Mouse (Mus musculus): Measurements from ENCODE around the gene Usp12. TPM values are rescaled to one million over a fixed set of nuclear protein-coding genes. Genes with fewer than 3 reads are reported as not detected.

Usp12 gene
- polyA plus RNA-seq, 1 experiment from 2014 or later = 13.8 TPM

GRCm38 (mm10) chr5:146704241-146704640 is 90.6 kb downstream of the Usp12 start:
- Histone ChIP-seq H3K4me3 (ENCODE audit: low read depth, low read length) (no peak overlapping the region), H3K9me3 (ENCODE audit: control insufficient read depth, low read length) (no peaks in the 10 kb centered on the region), H3K36me3 (ENCODE audit: control insufficient read depth, insufficient read depth, low read length) (no peaks in the 10 kb centered on the region), H3K4me2 (ENCODE audit: low read depth) (no peak overlapping the region), H3K9ac (ENCODE audit: low read length) (no peak overlapping the region), H3K27me3 (ENCODE audit: control insufficient read depth, insufficient read depth, low read length) (no peaks in the 10 kb centered on the region), H3K4me1 (ENCODE audit: control insufficient read depth, insufficient read depth, low read length) (no peaks in the 10 kb centered on the region), H3K27ac (ENCODE audit: low read depth, low read length) (no peak overlapping the region)
- no peak for DNase-seq (ENCODE audit: low spot score)
- no peak for ATAC-seq (ENCODE audit: insufficient read depth, low FRiP score, low TSS enrichment)
- WGBS = 96% methylated on average over 4 of the region's 4 CpGs

GRCm38 (mm10) chr5:146703710-146704121 is 91.1 kb downstream of the Usp12 start:
- no peak for ATAC-seq (ENCODE audit: insufficient read depth, low FRiP score, low TSS enrichment)
- Histone ChIP-seq H3K36me3 (ENCODE audit: control insufficient read depth, insufficient read depth, low read length) (no peaks in the 10 kb centered on the region), H3K4me1 (ENCODE audit: control insufficient read depth, insufficient read depth, low read length) (no peaks in the 10 kb centered on the region), H3K9ac (ENCODE audit: low read length) (no peak overlapping the region), H3K4me2 (ENCODE audit: low read depth) (no peak overlapping the region), H3K27me3 (ENCODE audit: control insufficient read depth, insufficient read depth, low read length) (no peaks in the 10 kb centered on the region), H3K9me3 (ENCODE audit: control insufficient read depth, low read length) (no peaks in the 10 kb centered on the region), H3K27ac (ENCODE audit: low read depth, low read length) (no peak overlapping the region), H3K4me3 (ENCODE audit: low read depth, low read length) (no peak overlapping the region)
- no peak for DNase-seq (ENCODE audit: low spot score)
- 81% methylated on average over 8 of the region's 8 CpGs for WGBS

GRCm38 (mm10) chr5:146700099-146700498 is 94.7 kb downstream of the Usp12 start:
- Histone ChIP-seq H3K9me3 (ENCODE audit: control insufficient read depth, low read length) (no peaks in the 10 kb centered on the region), H3K36me3 (ENCODE audit: control insufficient read depth, insufficient read depth, low read length) (no peaks in the 10 kb centered on the region), H3K27me3 (ENCODE audit: control insufficient read depth, insufficient read depth, low read length) (no peaks in the 10 kb centered on the region), H3K4me2 (ENCODE audit: low read depth) (no peak overlapping the region), H3K4me1 (ENCODE audit: control insufficient read depth, insufficient read depth, low read length) (no peaks in the 10 kb centered on the region), H3K4me3 (ENCODE audit: low read depth, low read length) (no peak overlapping the region), H3K9ac (ENCODE audit: low read length) (no peak overlapping the region), H3K27ac (ENCODE audit: low read depth, low read length) (no peak overlapping the region)
- no peak for ATAC-seq (ENCODE audit: insufficient read depth, low FRiP score, low TSS enrichment)
- no peak for DNase-seq (ENCODE audit: low spot score)
- 83% methylated on average over 10 of the region's 10 CpGs for WGBS

- H3K9me3 ChIP-seq (ENCODE audit: control insufficient read depth, low read length) = no peaks in the 10 kb centered on the region
- no peak overlapping the region for H3K27ac ChIP-seq (ENCODE audit: low read depth, low read length)
- no peak overlapping the region for H3K4me2 ChIP-seq (ENCODE audit: low read depth)
- no peak overlapping the region for H3K4me3 ChIP-seq (ENCODE audit: low read depth, low read length)
- WGBS = 85% methylated on average over 4 of the region's 4 CpGs
- H3K9ac ChIP-seq (ENCODE audit: low read length) = no peak overlapping the region
- no peaks in the 10 kb centered on the region for H3K27me3 ChIP-seq (ENCODE audit: control insufficient read depth, insufficient read depth, low read length)
- no peaks in the 10 kb centered on the region for H3K36me3 ChIP-seq (ENCODE audit: control insufficient read depth, insufficient read depth, low read length)
- DNase-seq (ENCODE audit: low spot score) (no peak), ATAC-seq (ENCODE audit: insufficient read depth, low FRiP score, low TSS enrichment) (no peak)
- H3K4me1 ChIP-seq (ENCODE audit: control insufficient read depth, insufficient read depth, low read length) = no peaks in the 10 kb centered on the region
These were observed 95.3 kb downstream of the Usp12 start for GRCm38 (mm10) chr5:146699433-146700019.

GRCm38 (mm10) chr5:146695543-146695942 is 99.3 kb downstream of the Usp12 start:
- H3K27ac ChIP-seq (ENCODE audit: low read depth, low read length) = no peak overlapping the region
- ATAC-seq (ENCODE audit: insufficient read depth, low FRiP score, low TSS enrichment) = no peak
- H3K4me2 ChIP-seq (ENCODE audit: low read depth) = no peak overlapping the region
- WGBS = 82% methylated on average over 5 of the region's 5 CpGs
- no peak overlapping the region for H3K4me3 ChIP-seq (ENCODE audit: low read depth, low read length)
- no peaks in the 10 kb centered on the region for H3K9me3 ChIP-seq (ENCODE audit: control insufficient read depth, low read length)
- no peak for DNase-seq (ENCODE audit: low spot score)
- H3K36me3 ChIP-seq (ENCODE audit: control insufficient read depth, insufficient read depth, low read length) = no peaks in the 10 kb centered on the region
- H3K4me1 ChIP-seq (ENCODE audit: control insufficient read depth, insufficient read depth, low read length) = no peaks in the 10 kb centered on the region
- no peaks in the 10 kb centered on the region for H3K27me3 ChIP-seq (ENCODE audit: control insufficient read depth, insufficient read depth, low read length)
- no peak overlapping the region for H3K9ac ChIP-seq (ENCODE audit: low read length)

- H3K36me3 ChIP-seq (ENCODE audit: control insufficient read depth, insufficient read depth, low read length) = no peaks in the 10 kb centered on the region
- no peaks in the 10 kb centered on the region for H3K4me1 ChIP-seq (ENCODE audit: control insufficient read depth, insufficient read depth, low read length)
- WGBS = 63% methylated on average over 5 of the region's 5 CpGs
- H3K9me3 ChIP-seq (ENCODE audit: control insufficient read depth, low read length) = no peaks in the 10 kb centered on the region
- no peak overlapping the region for H3K4me3 ChIP-seq (ENCODE audit: low read depth, low read length)
- ATAC-seq (ENCODE audit: insufficient read depth, low FRiP score, low TSS enrichment) (no peak), DNase-seq (ENCODE audit: low spot score) (no peak)
- no peak overlapping the region for H3K9ac ChIP-seq (ENCODE audit: low read length)
- H3K4me2 ChIP-seq (ENCODE audit: low read depth) = no peak overlapping the region
- no peaks in the 10 kb centered on the region for H3K27me3 ChIP-seq (ENCODE audit: control insufficient read depth, insufficient read depth, low read length)
- H3K27ac ChIP-seq (ENCODE audit: low read depth, low read length) = no peak overlapping the region
These were observed 101.8 kb downstream of the Usp12 start for GRCm38 (mm10) chr5:146692976-146693361.

- 33% methylated on average over 7 of the region's 7 CpGs for WGBS
- Histone ChIP-seq H3K27me3 (ENCODE audit: control insufficient read depth, insufficient read depth, low read length) (no peaks in the 10 kb centered on the region), H3K4me3 (ENCODE audit: low read depth, low read length) (no peak overlapping the region), H3K9me3 (ENCODE audit: control insufficient read depth, low read length) (no peaks in the 10 kb centered on the region), H3K4me1 (ENCODE audit: control insufficient read depth, insufficient read depth, low read length) (no peaks in the 10 kb centered on the region), H3K4me2 (ENCODE audit: low read depth) (no peak overlapping the region), H3K9ac (ENCODE audit: low read length) (no peak overlapping the region), H3K36me3 (ENCODE audit: control insufficient read depth, insufficient read depth, low read length) (no peaks in the 10 kb centered on the region), H3K27ac (ENCODE audit: low read depth, low read length) (no peak overlapping the region)
- DNase-seq (ENCODE audit: low spot score) = no peak
- no peak for ATAC-seq (ENCODE audit: insufficient read depth, low FRiP score, low TSS enrichment)
These were observed 102.3 kb downstream of the Usp12 start for GRCm38 (mm10) chr5:146692361-146692975.

GRCm38 (mm10) chr5:146691745-146692144 is 103.1 kb downstream of the Usp12 start:
- Histone ChIP-seq H3K4me2 (ENCODE audit: low read depth) (no peak overlapping the region), H3K4me3 (ENCODE audit: low read depth, low read length) (no peak overlapping the region), H3K4me1 (ENCODE audit: control insufficient read depth, insufficient read depth, low read length) (no peaks in the 10 kb centered on the region), H3K27ac (ENCODE audit: low read depth, low read length) (no peak overlapping the region), H3K9me3 (ENCODE audit: control insufficient read depth, low read length) (no peaks in the 10 kb centered on the region), H3K27me3 (ENCODE audit: control insufficient read depth, insufficient read depth, low read length) (no peaks in the 10 kb centered on the region), H3K36me3 (ENCODE audit: control insufficient read depth, insufficient read depth, low read length) (no peaks in the 10 kb centered on the region), H3K9ac (ENCODE audit: low read length) (no peak overlapping the region)
- ATAC-seq (ENCODE audit: insufficient read depth, low FRiP score, low TSS enrichment) (no peak), DNase-seq (ENCODE audit: low spot score) (no peak)
- 65% methylated on average over 8 of the region's 8 CpGs for WGBS

GRCm38 (mm10) chr5:146687541-146688313 is 107.1 kb downstream of the Usp12 start:
- H3K4me3 ChIP-seq (ENCODE audit: low read depth, low read length) = no peak overlapping the region
- 38% methylated on average over 17 of the region's 17 CpGs for WGBS
- no peak for ATAC-seq (ENCODE audit: insufficient read depth, low FRiP score, low TSS enrichment)
- no peak overlapping the region for H3K4me2 ChIP-seq (ENCODE audit: low read depth)
- no peak overlapping the region for H3K27ac ChIP-seq (ENCODE audit: low read depth, low read length)
- no peak for DNase-seq (ENCODE audit: low spot score)
- H3K36me3 ChIP-seq (ENCODE audit: control insufficient read depth, insufficient read depth, low read length) = no peaks in the 10 kb centered on the region
- no peaks in the 10 kb centered on the region for H3K9me3 ChIP-seq (ENCODE audit: control insufficient read depth, low read length)
- no peak overlapping the region for H3K9ac ChIP-seq (ENCODE audit: low read length)
- no peaks in the 10 kb centered on the region for H3K4me1 ChIP-seq (ENCODE audit: control insufficient read depth, insufficient read depth, low read length)
- no peaks in the 10 kb centered on the region for H3K27me3 ChIP-seq (ENCODE audit: control insufficient read depth, insufficient read depth, low read length)

All from neural tube, embryonic 11.5 days (tissue).